Mouse (Mus musculus) gastrocnemius, adult 8-10 months (tissue): ENCODE results near the gene Gpr141. TPM values are rescaled to one million over a fixed set of nuclear protein-coding genes. Genes with fewer than 3 reads are reported as not detected.
A peak's percentile ranks its signal among the peaks of the same experiment; 100 is the strongest.

ENCODE experiments used
- DNase-seq, 2 experiments: peaks; one replicate each; pipeline ENCODE4 v3.0.0; 2022; ENCODE audit warnings: low spot score in 2 of 2
- total RNA-seq, 4 experiments: library from RNA; stranded (reverse); gene quantifications; 2 replicates each; pipeline ENCODE4 v1.2.4; 2022

Gpr141 gene
- total RNA-seq, 4 experiments from 2014 or later, result not detected

- DNase-seq, result peak in 1 of 2 experiments; percentile 9
Observed at GRCm38 (mm10) chr13:19730826-19731225, 93.2 kb downstream of the Gpr141 start.

- no peak for DNase-seq
Observed at GRCm38 (mm10) chr13:19718954-19719353, 105.1 kb downstream of the Gpr141 start.

GRCm38 (mm10) chr13:19717201-19717600 lies 106.9 kb downstream of the Gpr141 start:
- no peak for DNase-seq

GRCm38 (mm10) chr13:19703806-19704205 lies 120.3 kb downstream of the Gpr141 start:
- no peak for DNase-seq

- no peak for DNase-seq
Observed at GRCm38 (mm10) chr13:19701443-19702078, 122.5 kb downstream of the Gpr141 start.

- DNase-seq, result no peak
Observed at GRCm38 (mm10) chr13:19700733-19701442, 123.2 kb downstream of the Gpr141 start.

Other genes starting within 250 kb of the Gpr141 start
- 100 to 1,000 TPM in 3 of 4 experiments, 10 to 100 TPM in 1; 90.8 to 132 (median 107) TPM for gene Epdr1, start 204.3 kb downstream of the Gpr141 start, total RNA-seq
- 1 to 10 TPM in 3 of 4 experiments, under 1 TPM in 1; 0.63 to 2.2 (median 2.1) TPM for gene Sfrp4, start 201.2 kb downstream of the Gpr141 start, total RNA-seq
- not detected for gene Nme8, start 126.5 kb downstream of the Gpr141 start, total RNA-seq